Mouse (Mus musculus): ENCODE results near the gene Psg16. TPM values are rescaled to one million over a fixed set of nuclear protein-coding genes. Genes with fewer than 3 reads are reported as not detected.

The Psg16 gene
- polyA plus RNA-seq, 1 experiment from 2014 or later = 7.2 TPM

DNA sequence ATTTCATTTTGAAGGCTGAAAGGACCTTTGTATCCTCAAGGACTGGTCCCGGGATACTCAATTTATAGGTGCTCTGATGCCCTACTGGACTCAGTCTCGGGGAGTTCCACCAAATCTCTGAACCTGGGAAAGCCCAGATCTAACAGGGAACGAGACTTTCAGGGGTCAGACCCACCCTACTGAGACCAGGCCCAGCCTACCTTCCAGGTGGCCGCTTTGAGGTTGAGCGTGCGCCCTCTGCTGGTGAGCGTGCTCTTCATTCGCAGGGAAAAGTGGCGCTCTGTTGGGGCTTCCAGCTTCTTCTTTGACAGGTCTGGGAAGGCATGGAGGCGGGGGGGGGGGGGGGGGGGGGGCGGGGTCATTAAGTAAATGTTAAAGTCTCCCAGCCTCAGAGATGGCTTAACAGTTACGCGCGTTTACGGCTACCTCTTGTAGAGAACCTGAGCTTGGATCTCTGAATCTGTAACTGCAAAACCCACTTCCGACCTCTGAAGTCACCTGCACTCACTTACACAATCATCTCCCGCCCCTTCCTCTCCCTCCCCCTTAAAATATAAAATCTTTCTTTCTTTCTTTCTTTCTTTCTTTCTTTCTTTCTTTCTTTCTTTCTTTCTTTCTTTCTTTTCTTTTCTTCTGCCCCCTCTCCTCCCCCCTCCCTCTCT lies 22.8 kb upstream of the Psg16 start:
- Histone ChIP-seq H3K4me3 (ENCODE audit: low read depth, low read length) (no peak overlapping the region), H3K9ac (ENCODE audit: low read depth, low read length) (no peak overlapping the region), H3K27ac (ENCODE audit: low read length) (no peak overlapping the region), H3K4me2 (ENCODE audit: low read length) (no peak overlapping the region), H3K36me3 (ENCODE audit: control insufficient read depth, insufficient read depth, low read length) (no peaks in the 10 kb centered on the region), H3K4me1 (ENCODE audit: control insufficient read depth, insufficient read depth, low read length) (peaks cover 2% of the 10 kb centered on the region; the same call in 1 of the 2 replicates), H3K9me3 (replicated peaks; ENCODE audit: control insufficient read depth, low read length, poor library complexity, severe bottlenecking) (no peaks in the 10 kb centered on the region), H3K27me3 (ENCODE audit: control insufficient read depth, insufficient read depth, low read depth, low read length) (no peaks in the 10 kb centered on the region)
- ATAC-seq = no peak
- WGBS = 11% methylated on average over 15 of the region's 17 CpGs

DNA sequence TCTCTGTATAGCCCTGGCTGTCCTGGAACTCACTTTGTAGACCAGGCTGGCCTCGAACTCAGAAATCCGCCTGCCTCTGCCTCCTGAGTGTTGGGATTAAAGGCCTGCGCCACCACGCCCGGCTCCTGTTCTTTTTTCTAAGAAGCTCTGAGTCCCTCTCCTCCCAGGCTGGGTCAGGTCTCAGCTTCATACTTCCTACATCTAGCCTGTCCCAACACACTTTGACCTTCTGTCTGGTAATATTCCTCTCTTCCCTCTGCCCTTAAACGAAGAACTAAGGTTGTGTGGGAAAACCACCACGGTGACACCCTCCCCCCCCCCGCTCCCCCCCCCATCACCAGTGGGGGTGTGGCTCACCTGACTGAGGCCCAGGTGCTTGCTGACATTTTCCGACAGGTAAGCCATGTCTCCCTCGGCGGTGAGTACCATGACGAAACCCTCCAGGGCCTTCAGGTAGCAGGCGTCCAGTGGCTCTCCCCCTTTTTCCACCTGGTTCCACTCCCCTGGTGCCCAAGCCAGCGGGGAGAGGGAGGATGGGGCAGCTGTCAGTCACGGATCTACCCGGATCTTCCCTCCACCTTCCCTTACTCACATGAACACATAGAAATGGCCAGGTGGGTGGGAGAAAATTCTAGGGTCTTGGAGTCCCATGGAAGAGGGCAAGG lies 19.4 kb upstream of the Psg16 start:
- peaks cover 6% of the 10 kb centered on the region for H3K4me1 ChIP-seq (ENCODE audit: control insufficient read depth, insufficient read depth, low read length)
- no peaks in the 10 kb centered on the region for H3K27me3 ChIP-seq (ENCODE audit: control insufficient read depth, insufficient read depth, low read depth, low read length)
- 92% methylated on average over 15 of the region's 16 CpGs for WGBS
- H3K36me3 ChIP-seq (ENCODE audit: control insufficient read depth, insufficient read depth, low read length) = no peaks in the 10 kb centered on the region
- no peak overlapping the region for H3K9ac ChIP-seq (ENCODE audit: low read depth, low read length)
- ATAC-seq = no peak
- H3K4me2 ChIP-seq (ENCODE audit: low read length) = no peak overlapping the region
- no peak overlapping the region for H3K27ac ChIP-seq (ENCODE audit: low read length)
- H3K9me3 ChIP-seq (replicated peaks; ENCODE audit: control insufficient read depth, low read length, poor library complexity, severe bottlenecking) = no peaks in the 10 kb centered on the region
- H3K4me3 ChIP-seq (ENCODE audit: low read depth, low read length) = no peak overlapping the region

DNA sequence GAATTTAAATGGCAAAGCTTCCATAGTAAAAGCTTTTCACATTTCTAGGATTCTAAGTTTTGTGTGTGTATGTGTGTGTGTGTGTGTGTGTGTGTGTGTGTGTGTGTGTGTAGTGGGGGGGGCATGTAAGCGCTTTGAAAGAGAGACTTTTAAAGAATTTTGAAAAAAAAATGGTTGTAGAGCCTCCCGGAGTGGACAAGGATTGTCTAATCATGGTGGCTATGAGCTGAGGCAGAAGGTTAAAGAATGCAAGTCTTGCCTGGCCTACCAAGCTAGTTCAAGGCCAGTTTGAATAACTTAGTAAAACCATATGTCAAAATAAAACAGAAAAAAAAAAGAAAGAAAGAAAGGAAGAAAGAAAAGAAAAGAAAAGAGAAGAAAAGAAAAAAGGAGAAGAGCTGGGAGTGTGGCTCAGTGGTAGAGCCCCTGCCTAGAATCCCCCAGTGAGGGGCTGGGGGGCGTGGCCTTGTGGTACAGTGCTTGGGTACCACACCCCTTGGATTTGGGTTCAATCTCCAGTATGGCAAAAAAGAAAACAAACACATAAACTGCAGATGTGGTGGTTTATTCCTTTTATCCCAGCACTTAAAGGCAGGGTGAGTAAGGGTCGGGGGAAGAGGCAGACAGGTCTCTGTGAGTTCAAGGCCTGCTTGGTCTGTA lies 18.4 kb upstream of the Psg16 start:
- Histone ChIP-seq H3K36me3 (ENCODE audit: control insufficient read depth, insufficient read depth, low read length) (no peaks in the 10 kb centered on the region), H3K27ac (ENCODE audit: low read length) (no peak overlapping the region), H3K27me3 (ENCODE audit: control insufficient read depth, insufficient read depth, low read depth, low read length) (no peaks in the 10 kb centered on the region), H3K4me1 (ENCODE audit: control insufficient read depth, insufficient read depth, low read length) (peaks cover 9% of the 10 kb centered on the region), H3K9me3 (replicated peaks; ENCODE audit: control insufficient read depth, low read length, poor library complexity, severe bottlenecking) (no peaks in the 10 kb centered on the region), H3K4me3 (ENCODE audit: low read depth, low read length) (peak overlapping the region; percentile 51), H3K9ac (ENCODE audit: low read depth, low read length) (0 out of 2 replicates have a peak overlapping the region, but pooled peaks have one; percentile 73), H3K4me2 (ENCODE audit: low read length) (peak overlapping the region; percentile 86)
- 86% methylated on average over 4 of the region's 4 CpGs for WGBS
- ATAC-seq = no peak; the same call in none of the 2 replicates

DNA sequence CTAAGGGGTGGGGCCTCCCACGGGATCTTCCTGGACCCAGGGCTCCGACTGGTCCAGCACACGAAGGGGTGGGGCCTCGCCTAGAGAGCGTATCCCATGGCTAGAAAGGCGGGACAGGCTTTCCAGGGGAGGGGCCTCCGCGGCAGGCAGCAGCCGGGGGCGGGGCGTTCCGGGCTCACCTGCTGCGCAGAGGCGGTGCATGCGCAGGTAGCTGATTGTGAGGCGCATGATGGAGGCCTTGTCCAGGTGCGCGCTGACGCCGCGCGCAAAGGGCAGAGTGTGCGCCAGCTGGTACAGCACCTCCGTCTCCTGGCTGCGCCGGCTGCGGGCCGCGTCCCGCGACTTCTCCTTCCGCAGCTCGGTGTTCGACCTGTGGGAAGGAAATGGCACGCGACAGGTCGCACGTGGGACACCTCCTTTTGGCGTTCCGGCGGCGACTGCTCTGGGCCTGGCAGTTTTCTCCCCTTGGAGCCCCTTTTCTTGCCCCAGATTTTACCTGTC lies 17.7 kb upstream of the Psg16 start:
- peak overlapping the region; percentile 86 for H3K4me2 ChIP-seq (ENCODE audit: low read length)
- H3K4me3 ChIP-seq (ENCODE audit: low read depth, low read length) = peak overlapping the region; percentile 51
- peak overlapping the region; percentile 73 for H3K9ac ChIP-seq (ENCODE audit: low read depth, low read length)
- no peaks in the 10 kb centered on the region for H3K36me3 ChIP-seq (ENCODE audit: control insufficient read depth, insufficient read depth, low read length)
- WGBS = under 1% methylated on average over 41 of the region's 42 CpGs
- H3K27me3 ChIP-seq (ENCODE audit: control insufficient read depth, insufficient read depth, low read depth, low read length) = no peaks in the 10 kb centered on the region
- H3K4me1 ChIP-seq (ENCODE audit: control insufficient read depth, insufficient read depth, low read length) = peaks cover 11% of the 10 kb centered on the region
- no peaks in the 10 kb centered on the region for H3K9me3 ChIP-seq (replicated peaks; ENCODE audit: control insufficient read depth, low read length, poor library complexity, severe bottlenecking)
- ATAC-seq = peak; percentile 87
- peak overlapping the region; percentile 71 for H3K27ac ChIP-seq (ENCODE audit: low read length)

DNA sequence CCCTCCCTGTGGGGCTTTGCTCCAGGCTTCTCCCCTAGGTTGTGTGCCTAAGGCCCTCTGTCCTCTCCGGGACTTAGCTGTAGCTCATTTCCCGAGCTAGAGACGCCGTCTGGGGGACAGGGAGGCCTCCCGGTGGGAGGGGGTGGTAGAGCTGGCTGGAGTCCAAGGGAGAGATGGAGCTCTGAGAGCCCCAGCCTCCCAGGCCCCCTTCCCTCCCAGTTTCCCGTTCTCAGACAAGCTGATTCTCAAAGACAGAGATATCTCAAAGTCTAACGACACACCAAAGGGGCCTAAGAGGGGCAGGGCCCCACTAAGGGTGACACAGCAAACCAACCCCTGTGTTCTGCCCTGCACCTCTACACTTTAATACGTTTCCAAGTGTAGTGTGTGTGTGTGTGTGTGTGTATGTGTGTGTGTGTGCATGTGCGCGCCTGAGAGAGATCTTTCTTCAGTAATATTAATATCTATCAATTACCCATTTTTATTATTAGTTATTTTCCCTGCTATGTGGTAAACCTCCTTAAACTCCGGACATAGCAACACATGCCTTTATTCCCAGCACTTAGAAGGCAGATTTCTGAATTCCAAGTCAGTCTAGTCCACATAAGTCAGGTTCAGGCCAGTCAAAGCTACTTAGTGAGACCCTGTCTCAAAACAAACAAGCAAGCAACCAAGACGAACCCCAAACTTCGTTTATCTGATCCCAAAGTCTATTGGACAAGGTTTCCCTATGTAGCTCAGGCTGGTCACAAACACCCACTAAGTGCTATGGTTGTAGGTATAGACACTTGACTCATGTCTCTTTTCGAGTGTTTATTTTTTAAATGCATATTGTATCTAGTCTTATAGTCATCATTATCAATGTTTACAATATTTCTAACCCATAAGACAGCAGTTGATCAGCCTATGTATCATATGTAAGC lies 17.0 kb upstream of the Psg16 start:
- WGBS = 35% methylated on average over 14 of the region's 14 CpGs
- Histone ChIP-seq H3K9me3 (replicated peaks; ENCODE audit: control insufficient read depth, low read length, poor library complexity, severe bottlenecking) (no peaks in the 10 kb centered on the region), H3K9ac (ENCODE audit: low read depth, low read length) (peak overlapping the region; percentile 73), H3K4me3 (ENCODE audit: low read depth, low read length) (peak overlapping the region; percentile 51), H3K36me3 (ENCODE audit: control insufficient read depth, insufficient read depth, low read length) (no peaks in the 10 kb centered on the region), H3K27ac (ENCODE audit: low read length) (peak overlapping the region; percentile 71), H3K27me3 (ENCODE audit: control insufficient read depth, insufficient read depth, low read depth, low read length) (no peaks in the 10 kb centered on the region), H3K4me1 (ENCODE audit: control insufficient read depth, insufficient read depth, low read length) (peaks cover 11% of the 10 kb centered on the region; the same call in 1 of the 2 replicates), H3K4me2 (ENCODE audit: low read length) (peak overlapping the region; percentile 86)
- peak; percentile 34; the same call in 1 of the 2 replicates for ATAC-seq

DNA sequence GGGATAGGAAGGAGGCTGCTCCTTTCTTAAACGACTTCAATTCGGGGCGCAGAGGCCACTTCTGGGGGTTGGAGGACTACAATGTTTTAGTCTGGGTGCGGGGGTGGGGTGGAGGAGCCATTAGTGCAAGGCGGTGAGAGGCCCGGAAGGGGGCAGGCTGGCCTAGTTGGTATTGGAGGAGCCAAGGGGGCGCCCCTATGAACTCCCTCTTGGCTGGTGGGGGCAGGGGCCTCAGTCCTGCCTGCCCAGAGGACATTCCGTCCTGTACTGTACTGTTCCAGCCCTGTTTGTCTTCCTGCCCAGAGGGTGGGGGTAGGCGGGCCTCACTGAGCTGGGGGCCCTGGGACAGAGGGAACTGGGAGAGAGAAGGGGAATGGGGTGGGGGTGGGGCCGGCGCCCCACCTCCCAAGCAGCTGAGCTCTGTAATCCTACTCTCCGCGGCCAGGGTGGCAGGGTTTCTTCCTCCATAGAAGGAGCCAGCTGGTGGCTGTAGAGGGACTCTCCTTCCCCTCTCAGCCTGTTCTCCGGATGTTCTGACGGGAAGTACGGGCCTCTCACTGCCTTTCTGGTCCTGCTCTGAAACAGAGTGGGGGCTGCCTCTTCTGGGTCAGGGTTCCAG lies 15.7 kb upstream of the Psg16 start:
- Histone ChIP-seq H3K4me2 (ENCODE audit: low read length) (no peak overlapping the region), H3K9ac (ENCODE audit: low read depth, low read length) (no peak overlapping the region), H3K4me3 (ENCODE audit: low read depth, low read length) (no peak overlapping the region), H3K4me1 (ENCODE audit: control insufficient read depth, insufficient read depth, low read length) (peaks cover 14% of the 10 kb centered on the region), H3K36me3 (ENCODE audit: control insufficient read depth, insufficient read depth, low read length) (no peaks in the 10 kb centered on the region), H3K9me3 (replicated peaks; ENCODE audit: control insufficient read depth, low read length, poor library complexity, severe bottlenecking) (no peaks in the 10 kb centered on the region), H3K27ac (ENCODE audit: low read length) (peak overlapping the region; percentile 65), H3K27me3 (ENCODE audit: control insufficient read depth, insufficient read depth, low read depth, low read length) (peaks cover 3% of the 10 kb centered on the region; the same call in 1 of the 2 replicates)
- 5% methylated on average over 15 of the region's 16 CpGs for WGBS
- ATAC-seq = peak; percentile 9; the same call in 1 of the 2 replicates

DNA sequence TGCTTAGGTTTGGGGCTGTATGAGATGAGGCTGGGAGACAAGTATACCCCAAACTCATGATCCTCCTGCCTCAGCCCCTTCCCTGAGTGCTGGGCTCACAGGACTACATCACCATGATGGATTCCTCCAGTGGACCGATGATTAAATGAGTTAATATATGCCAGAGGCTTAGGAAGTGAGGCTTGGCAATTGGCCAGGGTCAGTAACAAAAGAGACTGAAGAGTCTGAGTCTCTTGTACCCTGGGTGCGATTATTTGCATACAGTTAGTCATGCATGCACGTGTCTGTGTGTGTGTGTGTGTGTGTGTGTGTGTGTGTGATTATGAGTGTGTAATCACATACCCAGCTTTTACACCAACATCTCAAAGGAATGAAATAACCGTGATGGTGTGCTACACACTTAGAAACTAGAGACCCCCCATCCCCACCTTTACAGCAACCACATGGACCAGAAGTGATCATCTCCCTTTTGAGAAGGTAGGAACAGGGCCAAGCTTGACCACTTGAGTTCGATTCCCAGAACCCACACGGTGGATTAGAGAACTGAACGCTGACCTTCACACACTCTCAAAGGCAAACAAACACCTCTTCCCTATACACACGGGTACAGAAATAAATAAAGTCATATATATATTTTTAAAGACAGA lies 14.9 kb upstream of the Psg16 start:
- ATAC-seq = no peak
- WGBS = 31% methylated on average over 8 of the region's 8 CpGs

More for the DNA sequence above, 14.9 kb upstream of the Psg16 start:
- no peak overlapping the region; the same call in 1 of the 2 replicates for H3K4me2 ChIP-seq (ENCODE audit: low read length)
- no peak overlapping the region for H3K9ac ChIP-seq (ENCODE audit: low read depth, low read length)
- peaks cover 4% of the 10 kb centered on the region; the same call in 1 of the 2 replicates for H3K27me3 ChIP-seq (ENCODE audit: control insufficient read depth, insufficient read depth, low read depth, low read length)
- H3K36me3 ChIP-seq (ENCODE audit: control insufficient read depth, insufficient read depth, low read length) = no peaks in the 10 kb centered on the region
- no peaks in the 10 kb centered on the region for H3K9me3 ChIP-seq (replicated peaks; ENCODE audit: control insufficient read depth, low read length, poor library complexity, severe bottlenecking)
- H3K4me3 ChIP-seq (ENCODE audit: low read depth, low read length) = no peak overlapping the region
- H3K27ac ChIP-seq (ENCODE audit: low read length) = peak overlapping the region; percentile 65
- H3K4me1 ChIP-seq (ENCODE audit: control insufficient read depth, insufficient read depth, low read length) = peaks cover 14% of the 10 kb centered on the region
